Mouse (Mus musculus): Measurements from ENCODE around the gene Irf8. TPM values are rescaled to one million over a fixed set of nuclear protein-coding genes. Genes with fewer than 3 reads are reported as not detected.

Irf8 gene
- polyA plus RNA-seq, 2 experiments, result 2.5 to 4.3 TPM

GRCm38 (mm10) chr8:120737166-120737565 lies 1.0 kb downstream of the Irf8 start:
- no peak overlapping the region for H3K4me3 ChIP-seq (replicated peaks; ENCODE audit: low read length)
- no peak for TF ChIP-seq POLR2A (IDR thresholded peaks at IDR 0.05; ENCODE audit: borderline replicate concordance, extremely low read depth, insufficient read depth, insufficient read length)
- ATAC-seq (ENCODE audit: low FRiP score, low read depth) (no peak), DNase-seq (ENCODE audit: low spot score) (no peak)
- no peak overlapping the region for H3K4me2 ChIP-seq (replicated peaks; ENCODE audit: low read depth, low read length, severe bottlenecking)
- no peak overlapping the region for H3K9ac ChIP-seq (ENCODE audit: low read depth, low read length, severe bottlenecking)
- 52% methylated on average over 7 of the region's 7 CpGs for WGBS
- no peak overlapping the region for H3K27ac ChIP-seq (replicated peaks; ENCODE audit: low read depth, low read length)
- H3K36me3 ChIP-seq (ENCODE audit: control insufficient read depth, insufficient read depth, low read length), result no peaks in the 10 kb centered on the region
- no peaks in the 10 kb centered on the region for H3K9me3 ChIP-seq (ENCODE audit: control insufficient read depth, low read length)
- H3K27me3 ChIP-seq (ENCODE audit: control insufficient read depth, insufficient read depth, low read length), result peaks cover 35% of the 10 kb centered on the region
- 0 out of 2 replicates have a peak, but pooled peaks cover 3% of the 10 kb centered on the region for H3K4me1 ChIP-seq (ENCODE audit: control insufficient read depth, insufficient read depth, low read length)

- no peak overlapping the region for H3K4me2 ChIP-seq (replicated peaks; ENCODE audit: low read depth, low read length, severe bottlenecking)
- no peak for DNase-seq (ENCODE audit: low spot score)
- H3K4me1 ChIP-seq (ENCODE audit: control insufficient read depth, insufficient read depth, low read length), result 0 out of 2 replicates have a peak, but pooled peaks cover 3% of the 10 kb centered on the region
- H3K27ac ChIP-seq (replicated peaks; ENCODE audit: low read depth, low read length), result no peak overlapping the region
- H3K36me3 ChIP-seq (ENCODE audit: control insufficient read depth, insufficient read depth, low read length), result no peaks in the 10 kb centered on the region
- peaks cover 35% of the 10 kb centered on the region for H3K27me3 ChIP-seq (ENCODE audit: control insufficient read depth, insufficient read depth, low read length)
- 69% methylated on average over 4 of the region's 4 CpGs for WGBS
- H3K4me3 ChIP-seq (replicated peaks; ENCODE audit: low read length), result no peak overlapping the region
- ATAC-seq (ENCODE audit: low FRiP score, low read depth), result no peak
- H3K9ac ChIP-seq (ENCODE audit: low read depth, low read length, severe bottlenecking), result no peak overlapping the region
- no peaks in the 10 kb centered on the region for H3K9me3 ChIP-seq (ENCODE audit: control insufficient read depth, low read length)
- no peak for TF ChIP-seq POLR2A (IDR thresholded peaks at IDR 0.05; ENCODE audit: borderline replicate concordance, extremely low read depth, insufficient read depth, insufficient read length)
Measured at GRCm38 (mm10) chr8:120738771-120739170, 2.6 kb downstream of the Irf8 start.

GRCm38 (mm10) chr8:120739526-120739925 lies 3.4 kb downstream of the Irf8 start:
- TF ChIP-seq POLR2A (IDR thresholded peaks at IDR 0.05; ENCODE audit: borderline replicate concordance, extremely low read depth, insufficient read depth, insufficient read length), result no peak
- Histone ChIP-seq H3K27ac (replicated peaks; ENCODE audit: low read depth, low read length) (no peak overlapping the region), H3K4me1 (ENCODE audit: control insufficient read depth, insufficient read depth, low read length) (0 out of 2 replicates have a peak, but pooled peaks cover 3% of the 10 kb centered on the region), H3K36me3 (ENCODE audit: control insufficient read depth, insufficient read depth, low read length) (no peaks in the 10 kb centered on the region), H3K27me3 (ENCODE audit: control insufficient read depth, insufficient read depth, low read length) (peaks cover 31% of the 10 kb centered on the region), H3K4me3 (replicated peaks; ENCODE audit: low read length) (no peak overlapping the region), H3K9me3 (ENCODE audit: control insufficient read depth, low read length) (no peaks in the 10 kb centered on the region), H3K4me2 (replicated peaks; ENCODE audit: low read depth, low read length, severe bottlenecking) (no peak overlapping the region), H3K9ac (ENCODE audit: low read depth, low read length, severe bottlenecking) (no peak overlapping the region)
- ATAC-seq (ENCODE audit: low FRiP score, low read depth), result no peak
- WGBS, result 90% methylated on average over 15 of the region's 15 CpGs
- no peak for DNase-seq (ENCODE audit: low spot score)

GRCm38 (mm10) chr8:120740579-120740978 lies 4.4 kb downstream of the Irf8 start:
- DNase-seq (ENCODE audit: low spot score) (no peak), ATAC-seq (ENCODE audit: low FRiP score, low read depth) (no peak)
- H3K4me2 ChIP-seq (replicated peaks; ENCODE audit: low read depth, low read length, severe bottlenecking), result no peak overlapping the region
- H3K4me1 ChIP-seq (ENCODE audit: control insufficient read depth, insufficient read depth, low read length), result 0 out of 2 replicates have a peak, but pooled peaks cover 3% of the 10 kb centered on the region
- H3K9ac ChIP-seq (ENCODE audit: low read depth, low read length, severe bottlenecking), result no peak overlapping the region
- no peak overlapping the region for H3K4me3 ChIP-seq (replicated peaks; ENCODE audit: low read length)
- TF ChIP-seq POLR2A (IDR thresholded peaks at IDR 0.05; ENCODE audit: borderline replicate concordance, extremely low read depth, insufficient read depth, insufficient read length), result no peak
- peaks cover 21% of the 10 kb centered on the region for H3K27me3 ChIP-seq (ENCODE audit: control insufficient read depth, insufficient read depth, low read length)
- H3K9me3 ChIP-seq (ENCODE audit: control insufficient read depth, low read length), result no peaks in the 10 kb centered on the region
- no peaks in the 10 kb centered on the region for H3K36me3 ChIP-seq (ENCODE audit: control insufficient read depth, insufficient read depth, low read length)
- WGBS, result 50% methylated on average over 2 of the region's 2 CpGs
- H3K27ac ChIP-seq (replicated peaks; ENCODE audit: low read depth, low read length), result no peak overlapping the region

- no peak for TF ChIP-seq POLR2A (IDR thresholded peaks at IDR 0.05; ENCODE audit: borderline replicate concordance, extremely low read depth, insufficient read depth, insufficient read length)
- 87% methylated on average over 17 of the region's 17 CpGs for WGBS
Measured at GRCm38 (mm10) chr8:120741001-120741400, 4.8 kb downstream of the Irf8 start.

More at GRCm38 (mm10) chr8:120741001-120741400, 4.8 kb downstream of the Irf8 start:
- H3K4me3 ChIP-seq (replicated peaks; ENCODE audit: low read length), result no peak overlapping the region
- ATAC-seq (ENCODE audit: low FRiP score, low read depth) (no peak), DNase-seq (ENCODE audit: low spot score) (no peak)
- H3K9me3 ChIP-seq (ENCODE audit: control insufficient read depth, low read length), result no peaks in the 10 kb centered on the region
- H3K4me1 ChIP-seq (ENCODE audit: control insufficient read depth, insufficient read depth, low read length), result 0 out of 2 replicates have a peak, but pooled peaks cover 3% of the 10 kb centered on the region
- no peak overlapping the region for H3K4me2 ChIP-seq (replicated peaks; ENCODE audit: low read depth, low read length, severe bottlenecking)
- no peak overlapping the region for H3K9ac ChIP-seq (ENCODE audit: low read depth, low read length, severe bottlenecking)
- H3K36me3 ChIP-seq (ENCODE audit: control insufficient read depth, insufficient read depth, low read length), result no peaks in the 10 kb centered on the region
- no peak overlapping the region for H3K27ac ChIP-seq (replicated peaks; ENCODE audit: low read depth, low read length)
- peaks cover 17% of the 10 kb centered on the region for H3K27me3 ChIP-seq (ENCODE audit: control insufficient read depth, insufficient read depth, low read length)
